Mouse (Mus musculus) kidney, embryonic 15.5 days (tissue): Measurements from ENCODE around the gene Vav3. TPM values are rescaled to one million over a fixed set of nuclear protein-coding genes. Genes with fewer than 3 reads are reported as not detected.

Experiments used
- ATAC-seq: fragments of 200-750 bp; cut with Nextera tagmentation; replicated peaks from 2 replicates; pipeline ENCODE4 v1.8.0; 2017; ENCODE audit warnings: moderate TSS enrichment; ENCODE audit not compliant: low FRiP score
- H3K27ac ChIP-seq: fragments of 300-500 bp; sonication (generic); 2 replicates; pipeline ENCODE4 v1.5.1; 2015; ENCODE audit warnings: mild to moderate bottlenecking, inconsistent platforms
- H3K27me3 ChIP-seq: fragments of 300-500 bp; sonication (generic); 2 replicates; pipeline ENCODE4 v1.6.1; 2015; ENCODE audit warnings: inconsistent platforms
- H3K36me3 ChIP-seq: fragments of 300-500 bp; sonication (generic); 2 replicates; pipeline ENCODE4 v1.6.1; 2015; ENCODE audit warnings: inconsistent platforms
- H3K4me1 ChIP-seq: fragments of 300-500 bp; sonication (generic); 2 replicates; pipeline ENCODE4 v1.6.1; 2015; ENCODE audit warnings: inconsistent platforms
- H3K4me2 ChIP-seq: fragments of 300-500 bp; sonication (generic); 2 replicates; pipeline ENCODE4 v1.6.1; 2015; ENCODE audit warnings: moderate library complexity, mild to moderate bottlenecking, inconsistent platforms
- H3K4me3 ChIP-seq: fragments of 300-500 bp; sonication (generic); replicated peaks from 2 replicates; pipeline ENCODE4 v1.5.1; 2015; ENCODE audit warnings: mild to moderate bottlenecking, inconsistent platforms
- H3K9ac ChIP-seq: fragments of 300-500 bp; sonication (generic); 2 replicates; pipeline ENCODE4 v1.6.1; 2015; ENCODE audit warnings: mild to moderate bottlenecking, inconsistent platforms
- H3K9me3 ChIP-seq: fragments of 300-500 bp; sonication (generic); replicated peaks from 2 replicates; pipeline ENCODE4 v1.6.1; 2016; ENCODE audit warnings: inconsistent platforms
- WGBS: fragments of 180-500 bp; shearing (Covaris S2); methylation state at CpG from one replicate; pipeline ENCODE4 v1.1.7; 2015; ENCODE audit warnings: mixed read lengths; 5-methylcytosine and 5-hydroxymethylcytosine counted together
- polyA plus RNA-seq: library from polyadenylated mRNA; unstranded; fragments of >200 nt; fragmentation: Nextera tagmentation; extraction: Ambion mirVana; gene quantifications from 2 replicates; pipeline ENCODE4 v1.2.1, GENCODE M21; 2015

Vav3 gene
- polyA plus RNA-seq, 1 experiment from 2014 or later = 21.1 TPM

GRCm38 (mm10) chr3:109732327-109733182 lies 392.1 kb downstream of the Vav3 start:
- no peaks in the 10 kb centered on the region for H3K27me3 ChIP-seq
- no peak overlapping the region for H3K4me3 ChIP-seq
- ATAC-seq = peak; percentile 82
- 55% methylated on average over 10 of the region's 10 CpGs for WGBS
- H3K9ac ChIP-seq = no peak overlapping the region
- no peak overlapping the region for H3K4me2 ChIP-seq
- no peaks in the 10 kb centered on the region for H3K4me1 ChIP-seq
- no peaks in the 10 kb centered on the region for H3K9me3 ChIP-seq
- no peaks in the 10 kb centered on the region for H3K36me3 ChIP-seq
- H3K27ac ChIP-seq = no peak overlapping the region

Other genes starting within 250 kb of the Vav3 start
- gene Slc25a24, start 217.5 kb upstream of the Vav3 start, polyA plus RNA-seq = 25.3 and 26.5 TPM in 2 replicates